9 mouse cellular contexts compared by ENCODE assay signal in the genomic region with DNA sequence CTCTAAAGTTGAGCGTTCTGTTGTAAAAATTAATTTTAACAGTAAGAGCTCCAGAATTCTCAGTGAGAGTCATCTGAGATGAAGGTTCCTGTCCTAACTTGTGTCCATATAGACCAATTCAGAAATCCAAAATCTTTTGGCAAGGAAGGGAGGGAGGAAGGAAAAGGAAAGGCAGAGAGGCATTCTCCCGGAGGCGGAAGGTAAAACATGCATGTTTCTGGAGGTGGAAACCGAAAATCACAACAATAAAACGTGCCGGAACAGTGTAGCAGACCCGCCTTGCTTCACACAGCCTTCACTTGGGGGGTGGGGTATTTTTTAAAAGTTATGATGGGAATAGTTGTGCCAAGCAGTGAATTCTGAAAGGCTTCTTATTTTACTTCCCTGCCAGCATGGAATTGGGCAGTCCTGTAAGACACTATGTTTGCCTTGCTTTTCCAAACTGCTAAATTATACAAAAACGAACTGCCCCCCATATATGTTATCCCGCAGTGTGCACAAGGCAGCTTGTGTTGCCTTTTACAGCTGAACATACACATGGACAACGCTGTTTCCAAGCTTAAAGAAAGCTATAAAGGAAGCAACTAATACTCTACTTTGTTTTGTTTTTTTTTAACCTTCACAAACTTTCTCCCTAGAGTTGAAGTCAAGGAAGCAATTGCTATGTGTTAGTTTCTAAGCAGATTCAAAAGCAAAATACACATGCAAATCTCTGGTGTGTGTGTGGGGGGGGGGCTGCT. TPM values are rescaled to one million over a fixed set of nuclear protein-coding genes. Genes with fewer than 3 reads are reported as not detected.
A peak's percentile ranks its signal among the peaks of the same experiment; 100 is the strongest.
DNase-seq lines count a peak whose midpoint lies in the region; ATAC-seq and TF ChIP-seq lines count a peak whose summit lies in the region.
"Had no signal": no experiment of that assay in that cellular context is flagged by ENCODE, and none has a peak within 500 bp of the region (broad histone marks: within the 10 kb centered on the region; RNA-seq: fewer than 3 reads in every experiment).

No protein-coding gene starts in this region.

- H3K9me3 ChIP-seq in heart, postnatal 0 days (replicated peaks; ENCODE audit: control insufficient read depth, low read length), result no peaks in the 10 kb centered on the region

- no peak for TF ChIP-seq EP300 in heart, postnatal 0 days (IDR thresholded peaks at IDR 0.05; ENCODE audit: low read depth)

- TF ChIP-seq CTCF in heart, postnatal 0 days (IDR thresholded peaks at IDR 0.05; ENCODE audit: low read depth), result no peak

- H3K36me3 ChIP-seq in heart, postnatal 0 days (replicated peaks; ENCODE audit: control insufficient read depth, insufficient read depth, low read length), result 0 out of 2 replicates have a peak, but pooled peaks cover 4% of the 10 kb centered on the region

- peak; percentile 67 for DNase-seq in embryo, embryonic 10.5 days (ENCODE audit: low spot score)
- DNase-seq in embryo, embryonic 10 days (ENCODE audit: low spot score), result no peak
- DNase-seq in adipocyte (ENCODE audit: low spot score), result peak; percentile 62
- DNase-seq in heart, postnatal 0 days (ENCODE audit: low spot score), result no peak
- DNase-seq in lung, postnatal 14 days, result peak; percentile 13
- DNase-seq in urinary bladder, postnatal 25 days (ENCODE audit: low spot score), result no peak
- no peak for DNase-seq in yolk sac, embryonic 10.5 days (ENCODE audit: low spot score)
- DNase-seq in right cerebral cortex, postnatal 14 days, result no peak

- H3K4me3 ChIP-seq in heart, postnatal 0 days (ENCODE audit: low read depth, low read length), result peak overlapping the region; percentile 73

- peak overlapping the region; percentile 89 for H3K9ac ChIP-seq in heart, postnatal 0 days (replicated peaks; ENCODE audit: low read depth, low read length)

- peak overlapping the region; percentile 98 for H3K4me2 ChIP-seq in heart, postnatal 0 days (ENCODE audit: low read depth, low read length)

- peaks cover 12% of the 10 kb centered on the region; the same call in 1 of the 2 replicates for H3K4me1 ChIP-seq in heart, postnatal 0 days (ENCODE audit: control insufficient read depth, insufficient read depth)

- under 1% methylated on average over 10 of the region's 10 CpGs for WGBS in heart, postnatal 0 days

- no peak for ATAC-seq in heart, postnatal 0 days (ENCODE audit: insufficient read depth, low read depth)

- H3K27me3 ChIP-seq in heart, postnatal 0 days (ENCODE audit: control insufficient read depth, insufficient read depth, low read length), result no peaks in the 10 kb centered on the region
- H3K27me3 ChIP-seq: CH12.LX had no signal

- H3K27ac ChIP-seq in heart, postnatal 0 days (ENCODE audit: low read depth), result peak overlapping the region; percentile 83

RNA-seq across cellular contexts. Expression of a gene that starts 2.1 kb away (rescaled TPM):
- total RNA-seq in heart, postnatal 0 days (2014; rRNA removed; ENCODE audit: low replicate concordance), result 24.8 and 34.8 TPM in 2 replicates
- polyA plus RNA-seq in heart, postnatal 0 days (2015; fragmentation: Nextera tagmentation; extraction: Ambion mirVana), result 35.4 and 36.5 TPM in 2 replicates

Comparison
In these comparisons a context has a peak if more than half of its experiments do, and no peak if none do; other contexts are left out.
1. DNase-seq: peak in embryo, embryonic 10.5 days (single experiment), adipocyte (single experiment) and lung, postnatal 14 days (single experiment); none in embryo, embryonic 10 days (single experiment), heart, postnatal 0 days (single experiment), urinary bladder, postnatal 25 days (single experiment), yolk sac, embryonic 10.5 days (single experiment) and right cerebral cortex, postnatal 14 days (single experiment).